Mouse (Mus musculus): ENCODE data around the gene Yod1.

GRCm38 (mm10) chr1:130714046-130714445 is 3.1 kb upstream of the Yod1 start:
- TF ChIP-seq CTCF (conservative IDR thresholded peaks at IDR 0.05; ENCODE audit: insufficient read depth, insufficient read length, low read depth, low read length) (no peak), POLR2A (IDR thresholded peaks at IDR 0.05; ENCODE audit: low read depth, low read length) (no peak)

All from kidney, adult 2 months (tissue).